Mouse (Mus musculus): ENCODE measurements around the gene A4galt. TPM values are rescaled to one million over a fixed set of nuclear protein-coding genes. Genes with fewer than 3 reads are reported as not detected.

The A4galt gene
- polyA plus RNA-seq, 2 experiments: 2.7 to 2.9 TPM

- Histone ChIP-seq H3K4me2 (replicated peaks; ENCODE audit: low read depth, low read length, severe bottlenecking) (no peak overlapping the region), H3K36me3 (ENCODE audit: control insufficient read depth, insufficient read depth, low read length) (no peaks in the 10 kb centered on the region), H3K4me1 (ENCODE audit: control insufficient read depth, insufficient read depth, low read length) (peaks cover 6% of the 10 kb centered on the region; the same call in 1 of the 2 replicates), H3K27ac (replicated peaks; ENCODE audit: low read depth, low read length) (no peak overlapping the region), H3K4me3 (replicated peaks; ENCODE audit: low read length) (no peak overlapping the region), H3K9ac (ENCODE audit: low read depth, low read length, severe bottlenecking) (no peak overlapping the region), H3K27me3 (ENCODE audit: control insufficient read depth, insufficient read depth, low read length) (no peaks in the 10 kb centered on the region), H3K9me3 (ENCODE audit: control insufficient read depth, low read length) (no peaks in the 10 kb centered on the region)
- DNase-seq (ENCODE audit: low spot score): no peak
- 87% methylated on average over 4 of the region's 4 CpGs for WGBS
- no peak for TF ChIP-seq POLR2A (IDR thresholded peaks at IDR 0.05; ENCODE audit: borderline replicate concordance, extremely low read depth, insufficient read depth, insufficient read length)
- peak; percentile 19; the same call in 1 of the 2 replicates for ATAC-seq (ENCODE audit: low FRiP score, low read depth)
Observed at GRCm38 (mm10) chr15:83202412-83202811, 49.2 kb downstream of the A4galt start.

- Histone ChIP-seq H3K4me1 (ENCODE audit: control insufficient read depth, insufficient read depth, low read length) (no peaks in the 10 kb centered on the region), H3K36me3 (ENCODE audit: control insufficient read depth, insufficient read depth, low read length) (no peaks in the 10 kb centered on the region), H3K4me3 (replicated peaks; ENCODE audit: low read length) (no peak overlapping the region), H3K9me3 (ENCODE audit: control insufficient read depth, low read length) (no peaks in the 10 kb centered on the region), H3K27me3 (ENCODE audit: control insufficient read depth, insufficient read depth, low read length) (no peaks in the 10 kb centered on the region), H3K9ac (ENCODE audit: low read depth, low read length, severe bottlenecking) (no peak overlapping the region), H3K4me2 (replicated peaks; ENCODE audit: low read depth, low read length, severe bottlenecking) (no peak overlapping the region), H3K27ac (replicated peaks; ENCODE audit: low read depth, low read length) (no peak overlapping the region)
- ATAC-seq (ENCODE audit: low FRiP score, low read depth): no peak
- no peak for TF ChIP-seq POLR2A (IDR thresholded peaks at IDR 0.05; ENCODE audit: borderline replicate concordance, extremely low read depth, insufficient read depth, insufficient read length)
- DNase-seq (ENCODE audit: low spot score): no peak
- 86% methylated on average over 4 of the region's 4 CpGs for WGBS
Observed at GRCm38 (mm10) chr15:83193413-83193812, 58.2 kb downstream of the A4galt start.

GRCm38 (mm10) chr15:83182351-83182750, 69.2 kb downstream of the A4galt start:
- peak; percentile 32 for DNase-seq (ENCODE audit: low spot score)
- ATAC-seq (ENCODE audit: low FRiP score, low read depth): no peak
- H3K9me3 ChIP-seq (ENCODE audit: control insufficient read depth, low read length): no peaks in the 10 kb centered on the region
- TF ChIP-seq POLR2A (IDR thresholded peaks at IDR 0.05; ENCODE audit: borderline replicate concordance, extremely low read depth, insufficient read depth, insufficient read length): no peak
- WGBS: 65% methylated on average over 5 of the region's 5 CpGs
- no peaks in the 10 kb centered on the region for H3K4me1 ChIP-seq (ENCODE audit: control insufficient read depth, insufficient read depth, low read length)
- no peak overlapping the region for H3K27ac ChIP-seq (replicated peaks; ENCODE audit: low read depth, low read length)
- no peak overlapping the region for H3K9ac ChIP-seq (ENCODE audit: low read depth, low read length, severe bottlenecking)
- H3K4me2 ChIP-seq (replicated peaks; ENCODE audit: low read depth, low read length, severe bottlenecking): no peak overlapping the region
- no peak overlapping the region for H3K4me3 ChIP-seq (replicated peaks; ENCODE audit: low read length)
- no peaks in the 10 kb centered on the region for H3K27me3 ChIP-seq (ENCODE audit: control insufficient read depth, insufficient read depth, low read length)
- H3K36me3 ChIP-seq (ENCODE audit: control insufficient read depth, insufficient read depth, low read length): no peaks in the 10 kb centered on the region

GRCm38 (mm10) chr15:83181800-83182330, 69.7 kb downstream of the A4galt start:
- TF ChIP-seq POLR2A (IDR thresholded peaks at IDR 0.05; ENCODE audit: borderline replicate concordance, extremely low read depth, insufficient read depth, insufficient read length): no peak
- 72% methylated on average over 4 of the region's 4 CpGs for WGBS

GRCm38 (mm10) chr15:83180004-83180403, 71.6 kb downstream of the A4galt start:
- no peaks in the 10 kb centered on the region for H3K36me3 ChIP-seq (ENCODE audit: control insufficient read depth, insufficient read depth, low read length)
- TF ChIP-seq POLR2A (IDR thresholded peaks at IDR 0.05; ENCODE audit: borderline replicate concordance, extremely low read depth, insufficient read depth, insufficient read length): no peak
- no peaks in the 10 kb centered on the region for H3K4me1 ChIP-seq (ENCODE audit: control insufficient read depth, insufficient read depth, low read length)
- 82% methylated on average over 6 of the region's 6 CpGs for WGBS
- no peak overlapping the region for H3K27ac ChIP-seq (replicated peaks; ENCODE audit: low read depth, low read length)
- H3K9me3 ChIP-seq (ENCODE audit: control insufficient read depth, low read length): no peaks in the 10 kb centered on the region
- no peaks in the 10 kb centered on the region for H3K27me3 ChIP-seq (ENCODE audit: control insufficient read depth, insufficient read depth, low read length)
- H3K4me2 ChIP-seq (replicated peaks; ENCODE audit: low read depth, low read length, severe bottlenecking): no peak overlapping the region
- ATAC-seq (ENCODE audit: low FRiP score, low read depth) (no peak), DNase-seq (ENCODE audit: low spot score) (no peak)
- H3K9ac ChIP-seq (ENCODE audit: low read depth, low read length, severe bottlenecking): no peak overlapping the region
- no peak overlapping the region for H3K4me3 ChIP-seq (replicated peaks; ENCODE audit: low read length)

More at GRCm38 (mm10) chr15:83181800-83182330, 69.7 kb downstream of the A4galt start:
- H3K27me3 ChIP-seq (ENCODE audit: control insufficient read depth, insufficient read depth, low read length): no peaks in the 10 kb centered on the region
- H3K9me3 ChIP-seq (ENCODE audit: control insufficient read depth, low read length): no peaks in the 10 kb centered on the region
- H3K36me3 ChIP-seq (ENCODE audit: control insufficient read depth, insufficient read depth, low read length): no peaks in the 10 kb centered on the region
- no peaks in the 10 kb centered on the region for H3K4me1 ChIP-seq (ENCODE audit: control insufficient read depth, insufficient read depth, low read length)
- H3K27ac ChIP-seq (replicated peaks; ENCODE audit: low read depth, low read length): no peak overlapping the region
- no peak overlapping the region for H3K4me2 ChIP-seq (replicated peaks; ENCODE audit: low read depth, low read length, severe bottlenecking)
- DNase-seq (ENCODE audit: low spot score) (no peak), ATAC-seq (ENCODE audit: low FRiP score, low read depth) (no peak)
- no peak overlapping the region for H3K9ac ChIP-seq (ENCODE audit: low read depth, low read length, severe bottlenecking)
- H3K4me3 ChIP-seq (replicated peaks; ENCODE audit: low read length): no peak overlapping the region

Other genes with a start within 250 kb of the A4galt start
- 4.0 and 4.5 TPM in 2 replicates for gene Nfam1, start 218.5 kb downstream of the A4galt start, polyA plus RNA-seq (2012; rRNA removed)
- gene Nfam1, start 218.5 kb downstream of the A4galt start, polyA plus RNA-seq (2014; fragmentation: Nextera tagmentation; extraction: Ambion mirVana): 3.5 and 4.3 TPM in 2 replicates
- gene Serhl, start 162.3 kb downstream of the A4galt start, polyA plus RNA-seq (2012; rRNA removed): 62.7 and 78.5 TPM in 2 replicates
- gene Serhl, start 162.3 kb downstream of the A4galt start, polyA plus RNA-seq (2014; fragmentation: Nextera tagmentation; extraction: Ambion mirVana): 68.2 and 75.0 TPM in 2 replicates
- gene Rrp7a, start 129.0 kb downstream of the A4galt start, polyA plus RNA-seq (2012; rRNA removed): 82.1 and 92.1 TPM in 2 replicates
- 60.9 and 61.7 TPM in 2 replicates for gene Rrp7a, start 129.0 kb downstream of the A4galt start, polyA plus RNA-seq (2014; fragmentation: Nextera tagmentation; extraction: Ambion mirVana)
- gene Poldip3, start 102.4 kb downstream of the A4galt start, polyA plus RNA-seq (2012; rRNA removed): 88.2 and 94.3 TPM in 2 replicates
- 150 and 154 TPM in 2 replicates for gene Poldip3, start 102.4 kb downstream of the A4galt start, polyA plus RNA-seq (2014; fragmentation: Nextera tagmentation; extraction: Ambion mirVana)
- gene Cyb5r3, start 79.2 kb downstream of the A4galt start, polyA plus RNA-seq (2012; rRNA removed): 73.3 and 79.9 TPM in 2 replicates
- 135 and 136 TPM in 2 replicates for gene Cyb5r3, start 79.2 kb downstream of the A4galt start, polyA plus RNA-seq (2014; fragmentation: Nextera tagmentation; extraction: Ambion mirVana)
- gene Arfgap3, start 98.5 kb upstream of the A4galt start, polyA plus RNA-seq (2012; rRNA removed): 51.4 and 66.6 TPM in 2 replicates
- 51.7 and 54.8 TPM in 2 replicates for gene Arfgap3, start 98.5 kb upstream of the A4galt start, polyA plus RNA-seq (2014; fragmentation: Nextera tagmentation; extraction: Ambion mirVana)
- gene Pacsin2, start 212.8 kb upstream of the A4galt start, polyA plus RNA-seq (2012; rRNA removed): 51.7 and 58.4 TPM in 2 replicates
- 41.6 and 43.3 TPM in 2 replicates for gene Pacsin2, start 212.8 kb upstream of the A4galt start, polyA plus RNA-seq (2014; fragmentation: Nextera tagmentation; extraction: Ambion mirVana)